Mouse (Mus musculus) heart, adult 2 months (tissue): ENCODE measurements around the gene Jag1.

Experiments used
- CTCF ChIP-seq: fragments of 200-600 bp; IDR thresholded peaks from 2 replicates; pipeline ENCODE4 v1.8.1; 2022; ENCODE audit warnings: antibody characterized with exemption, mild to moderate bottlenecking, moderate library complexity
- EP300 ChIP-seq: fragments of 200-500 bp; IDR thresholded peaks from 2 replicates; pipeline ENCODE4 v1.6.1; 2011; ENCODE audit warnings: low read depth, low read length, control low read depth; ENCODE audit not compliant: insufficient read depth
- POLR2A ChIP-seq: fragments of 200-500 bp; IDR thresholded peaks from 2 replicates; pipeline ENCODE4 v1.6.1; 2011; ENCODE audit warnings: mild to moderate bottlenecking, low read depth, low read length, control low read depth; ENCODE audit not compliant: insufficient read depth

GRCm38 (mm10) chr2:137150953-137151352, 34.5 kb upstream of the Jag1 start:
- TF ChIP-seq POLR2A, result no peak
- no peak for TF ChIP-seq EP300
- TF ChIP-seq CTCF, result no peak
